Mouse (Mus musculus) layer of hippocampus, adult 18-20 months (tissue): ENCODE measurements around the gene Prss41. TPM values are rescaled to one million over a fixed set of nuclear protein-coding genes. Genes with fewer than 3 reads are reported as not detected.

ENCODE experiments used
- microRNA-seq, 2 experiments: library from miRNA; unstranded; fragments of <30 nt; microRNA quantifications; one replicate each; pipeline ENCODE4 v1.2.0; 2021
- total RNA-seq, 2 experiments: library from RNA; stranded (reverse); gene quantifications; 2 replicates each; pipeline ENCODE4 v1.2.3; 2021

Gene Prss41
- total RNA-seq, 2 experiments from 2014 or later = 0.89 to 2.4 TPM

Small RNAs within 50 kb of the gene (microRNA-seq; reads per million reads assigned to microRNA genes)
- 0.74 to 2.0 reads per million in 2 experiments for gene Mir5125

Other genes with a start within 250 kb of the Prss41 start
- gene Zfp13, start 244.7 kb downstream of the Prss41 start, total RNA-seq = 10 to 100 TPM; 28.0 to 29.6 TPM
- gene Zscan10, start 243.3 kb downstream of the Prss41 start, total RNA-seq = not detected
- under 1 TPM in 1 of 2 experiments, not detected in 1; 0.10 TPM for gene Mmp25, start 198.9 kb downstream of the Prss41 start, total RNA-seq
- gene Bicdl2, start 183.7 kb downstream of the Prss41 start, total RNA-seq = not detected
- 100 to 1,000 TPM; 117 to 122 TPM for gene Hcfc1r1, start 170.6 kb downstream of the Prss41 start, total RNA-seq
- 10 to 100 TPM in 1 of 2 experiments, 1 to 10 TPM in 1; 8.8 to 10.0 TPM for gene Thoc6, start 170.3 kb downstream of the Prss41 start, total RNA-seq
- gene Tnfrsf12a, start 166.7 kb downstream of the Prss41 start, total RNA-seq = 1 to 10 TPM; 6.4 to 7.0 TPM
- not detected for gene Cldn6, start 164.9 kb downstream of the Prss41 start, total RNA-seq
- not detected for gene Cldn9, start 160.1 kb downstream of the Prss41 start, total RNA-seq
- gene 1520401A03Rik, start 121.4 kb downstream of the Prss41 start, total RNA-seq = under 1 TPM in 1 of 2 experiments, not detected in 1; 0.33 TPM
- gene Pkmyt1, start 117.8 kb downstream of the Prss41 start, total RNA-seq = 1 to 10 TPM; 3.4 to 3.8 TPM
- 10 to 100 TPM; 52.0 to 53.6 TPM for gene Paqr4, start 103.3 kb downstream of the Prss41 start, total RNA-seq
- gene Kremen2, start 98.3 kb downstream of the Prss41 start, total RNA-seq = under 1 TPM; 0.30 to 0.52 TPM
- gene Flywch1, start 72.6 kb downstream of the Prss41 start, total RNA-seq = 100 to 1,000 TPM; 390 to 405 TPM
- 1 to 10 TPM; 8.6 to 8.7 TPM for gene Flywch2, start 58.1 kb downstream of the Prss41 start, total RNA-seq
- 100 to 1,000 TPM; 509 to 565 TPM for gene Srrm2, start 53.6 kb downstream of the Prss41 start, total RNA-seq
- 100 to 1,000 TPM; 355 to 375 TPM for gene Elob, start 15.0 kb downstream of the Prss41 start, total RNA-seq
- under 1 TPM in 1 of 2 experiments, not detected in 1; 0.41 TPM for gene Prss33, start 8.1 kb downstream of the Prss41 start, total RNA-seq
- not detected for gene Prss32, start 317 bp downstream of the Prss41 start, total RNA-seq
- gene Prss21, start 23.9 kb upstream of the Prss41 start, total RNA-seq = not detected
- gene Dcpp1, start 36.7 kb upstream of the Prss41 start, total RNA-seq = not detected
- gene Dcpp2, start 36.7 kb upstream of the Prss41 start, total RNA-seq = not detected
- gene Dcpp3, start 73.3 kb upstream of the Prss41 start, total RNA-seq = not detected
- not detected for gene Sbp, start 97.5 kb upstream of the Prss41 start, total RNA-seq
- gene Sbpl, start 111.1 kb upstream of the Prss41 start, total RNA-seq = not detected
- not detected for gene Prss30, start 136.4 kb upstream of the Prss41 start, total RNA-seq
- not detected for gene Prss22, start 153.9 kb upstream of the Prss41 start, total RNA-seq
- gene Prss27, start 194.0 kb upstream of the Prss41 start, total RNA-seq = not detected
- 10 to 100 TPM; 23.2 to 25.0 TPM for gene Kctd5, start 229.3 kb upstream of the Prss41 start, total RNA-seq